Mouse (Mus musculus): Measurements from ENCODE around the gene Ubac2. TPM values are rescaled to one million over a fixed set of nuclear protein-coding genes. Genes with fewer than 3 reads are reported as not detected.

Gene Ubac2
- polyA plus RNA-seq, 1 experiment from 2014 or later = 43.2 TPM

DNA sequence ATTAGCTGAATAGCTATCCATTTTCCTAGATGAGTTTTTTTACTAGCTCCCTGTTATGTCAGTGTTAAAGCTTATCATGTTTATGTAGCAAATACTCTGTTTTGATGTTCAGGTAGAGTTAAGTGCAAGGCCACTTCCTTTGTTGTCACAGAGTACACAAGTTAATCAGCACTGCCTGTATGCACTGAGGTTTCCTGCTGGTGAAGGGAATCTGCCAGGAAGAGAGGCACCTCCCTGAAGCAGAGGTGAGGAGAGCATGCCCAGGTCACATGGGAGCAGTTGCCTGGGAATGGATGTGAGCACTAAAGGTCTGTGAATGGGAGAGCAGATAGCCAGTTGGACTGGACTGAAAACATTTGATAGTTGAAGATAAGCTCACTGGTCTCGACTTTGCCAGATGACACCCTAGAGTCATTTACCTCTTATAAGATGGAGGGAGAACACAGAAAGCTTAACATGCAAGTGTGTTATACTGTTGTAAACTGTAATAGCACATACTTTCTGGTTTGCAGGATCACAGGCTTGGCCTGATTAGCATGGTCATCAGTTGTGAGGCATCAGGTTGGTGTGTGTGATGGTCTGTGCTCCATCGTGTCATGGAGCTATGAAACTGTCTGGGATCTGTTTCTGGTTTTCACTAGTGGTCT is 73.1 kb downstream of the Ubac2 start:
- no peak overlapping the region for H3K4me2 ChIP-seq (replicated peaks; ENCODE audit: low read depth, low read length)
- H3K27ac ChIP-seq (ENCODE audit: low read length) = no peak overlapping the region
- TF ChIP-seq EP300 (IDR thresholded peaks at IDR 0.05) (no peak), CTCF (IDR thresholded peaks at IDR 0.05) (no peak)
- H3K9me3 ChIP-seq (ENCODE audit: low read length) = no peaks in the 10 kb centered on the region
- H3K4me1 ChIP-seq (ENCODE audit: insufficient read depth, low read depth, low read length) = no peaks in the 10 kb centered on the region
- no peak for DNase-seq (ENCODE audit: low spot score)
- no peak overlapping the region for H3K4me3 ChIP-seq (ENCODE audit: low read depth, low read length)
- no peaks in the 10 kb centered on the region for H3K36me3 ChIP-seq (ENCODE audit: insufficient read depth, low read length)
- no peaks in the 10 kb centered on the region for H3K27me3 ChIP-seq (replicated peaks; ENCODE audit: insufficient read depth, low read length)
- H3K9ac ChIP-seq (replicated peaks; ENCODE audit: low read depth) = no peak overlapping the region
- ATAC-seq = no peak
- 50% methylated on average over 2 of the region's 2 CpGs for WGBS

DNA sequence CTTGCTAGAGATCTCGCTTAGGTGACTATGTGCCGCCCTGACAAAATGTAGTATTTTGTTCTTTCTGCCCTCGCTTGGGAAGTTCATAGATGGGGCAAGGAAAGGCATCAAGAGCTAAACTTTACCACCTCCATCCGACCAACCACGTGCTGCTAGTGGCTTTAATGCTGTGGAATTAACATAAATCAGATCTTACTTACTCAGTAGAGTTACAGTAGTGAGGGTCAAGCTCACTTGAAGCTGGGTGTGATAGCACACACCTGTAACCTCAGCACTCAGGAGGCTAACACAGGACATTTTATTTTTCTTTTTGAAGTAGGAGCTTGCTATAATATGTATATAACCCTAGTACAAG is 73.6 kb downstream of the Ubac2 start:
- no peak overlapping the region for H3K27ac ChIP-seq (ENCODE audit: low read length)
- H3K27me3 ChIP-seq (replicated peaks; ENCODE audit: insufficient read depth, low read length) = no peaks in the 10 kb centered on the region
- H3K4me2 ChIP-seq (replicated peaks; ENCODE audit: low read depth, low read length) = no peak overlapping the region
- no peak overlapping the region for H3K4me3 ChIP-seq (ENCODE audit: low read depth, low read length)
- no peaks in the 10 kb centered on the region for H3K9me3 ChIP-seq (ENCODE audit: low read length)
- no peak for TF ChIP-seq CTCF (IDR thresholded peaks at IDR 0.05)
- TF ChIP-seq EP300 (IDR thresholded peaks at IDR 0.05) = no peak
- no peak overlapping the region for H3K9ac ChIP-seq (replicated peaks; ENCODE audit: low read depth)
- H3K36me3 ChIP-seq (ENCODE audit: insufficient read depth, low read length) = no peaks in the 10 kb centered on the region
- ATAC-seq (no peak), DNase-seq (ENCODE audit: low spot score) (no peak)
- H3K4me1 ChIP-seq (ENCODE audit: insufficient read depth, low read depth, low read length) = no peaks in the 10 kb centered on the region
- 82% methylated on average over 5 of the region's 5 CpGs for WGBS

- Histone ChIP-seq H3K9ac (replicated peaks; ENCODE audit: low read depth) (no peak overlapping the region), H3K4me1 (ENCODE audit: insufficient read depth, low read depth, low read length) (no peaks in the 10 kb centered on the region), H3K4me2 (replicated peaks; ENCODE audit: low read depth, low read length) (no peak overlapping the region), H3K36me3 (ENCODE audit: insufficient read depth, low read length) (no peaks in the 10 kb centered on the region), H3K27ac (ENCODE audit: low read length) (no peak overlapping the region), H3K4me3 (ENCODE audit: low read depth, low read length) (no peak overlapping the region), H3K27me3 (replicated peaks; ENCODE audit: insufficient read depth, low read length) (no peaks in the 10 kb centered on the region), H3K9me3 (ENCODE audit: low read length) (no peaks in the 10 kb centered on the region)
- DNase-seq (ENCODE audit: low spot score) (no peak), ATAC-seq (no peak)
- WGBS = 80% methylated on average over 11 of the region's 11 CpGs
- TF ChIP-seq CTCF (IDR thresholded peaks at IDR 0.05) = no peak
- no peak for TF ChIP-seq EP300 (IDR thresholded peaks at IDR 0.05)
Measured at GRCm38 (mm10) chr14:121954129-121954528, 75.7 kb downstream of the Ubac2 start.

- Histone ChIP-seq H3K36me3 (ENCODE audit: insufficient read depth, low read length) (no peaks in the 10 kb centered on the region), H3K4me1 (ENCODE audit: insufficient read depth, low read depth, low read length) (no peaks in the 10 kb centered on the region), H3K9ac (replicated peaks; ENCODE audit: low read depth) (no peak overlapping the region), H3K27me3 (replicated peaks; ENCODE audit: insufficient read depth, low read length) (no peaks in the 10 kb centered on the region), H3K9me3 (ENCODE audit: low read length) (no peaks in the 10 kb centered on the region), H3K4me2 (replicated peaks; ENCODE audit: low read depth, low read length) (no peak overlapping the region), H3K4me3 (ENCODE audit: low read depth, low read length) (no peak overlapping the region), H3K27ac (ENCODE audit: low read length) (no peak overlapping the region)
- WGBS = 96% methylated on average over 12 of the region's 12 CpGs
- TF ChIP-seq EP300 (IDR thresholded peaks at IDR 0.05) (no peak), CTCF (IDR thresholded peaks at IDR 0.05) (no peak)
- ATAC-seq (no peak), DNase-seq (ENCODE audit: low spot score) (no peak)
Measured at GRCm38 (mm10) chr14:121954608-121955007, 76.2 kb downstream of the Ubac2 start.

DNA sequence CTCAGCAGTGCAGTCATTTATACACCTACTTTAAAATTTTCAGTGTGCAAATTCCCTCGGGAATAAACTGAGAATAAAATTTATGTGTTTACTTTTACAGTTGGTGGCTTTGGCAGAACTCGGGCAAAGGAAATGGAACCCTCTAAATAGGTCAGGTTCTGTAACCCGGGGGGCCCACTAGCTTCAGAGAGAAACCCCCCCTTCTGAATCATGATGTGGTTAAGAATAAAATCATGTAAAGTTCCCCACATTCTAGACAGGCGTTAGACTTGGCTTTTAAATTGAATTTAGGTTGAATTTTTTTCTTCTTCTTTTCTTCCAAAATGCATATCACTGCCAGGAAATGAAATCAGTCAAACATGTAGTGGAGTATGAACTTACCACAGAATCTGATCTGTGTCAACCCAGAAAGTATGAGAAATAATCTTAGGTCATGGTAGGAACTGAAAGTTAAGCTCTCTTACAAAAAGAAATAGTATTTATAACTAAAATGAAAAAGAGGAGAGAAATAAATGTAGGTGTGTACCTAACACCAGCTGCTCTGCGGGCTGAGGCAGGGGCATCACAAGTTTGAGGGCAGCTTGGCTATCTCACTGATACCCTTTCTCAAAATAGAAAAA is 76.9 kb downstream of the Ubac2 start:
- no peak for ATAC-seq
- H3K4me2 ChIP-seq (replicated peaks; ENCODE audit: low read depth, low read length) = no peak overlapping the region
- no peaks in the 10 kb centered on the region for H3K27me3 ChIP-seq (replicated peaks; ENCODE audit: insufficient read depth, low read length)
- H3K4me1 ChIP-seq (ENCODE audit: insufficient read depth, low read depth, low read length) = no peaks in the 10 kb centered on the region
- no peak overlapping the region for H3K4me3 ChIP-seq (ENCODE audit: low read depth, low read length)
- TF ChIP-seq CTCF (IDR thresholded peaks at IDR 0.05) = no peak
- no peak for TF ChIP-seq EP300 (IDR thresholded peaks at IDR 0.05)
- H3K9me3 ChIP-seq (ENCODE audit: low read length) = no peaks in the 10 kb centered on the region
- H3K9ac ChIP-seq (replicated peaks; ENCODE audit: low read depth) = no peak overlapping the region
- H3K36me3 ChIP-seq (ENCODE audit: insufficient read depth, low read length) = no peaks in the 10 kb centered on the region
- H3K27ac ChIP-seq (ENCODE audit: low read length) = no peak overlapping the region
- 58% methylated on average over 5 of the region's 5 CpGs for WGBS
- DNase-seq (ENCODE audit: low spot score) = no peak

DNA sequence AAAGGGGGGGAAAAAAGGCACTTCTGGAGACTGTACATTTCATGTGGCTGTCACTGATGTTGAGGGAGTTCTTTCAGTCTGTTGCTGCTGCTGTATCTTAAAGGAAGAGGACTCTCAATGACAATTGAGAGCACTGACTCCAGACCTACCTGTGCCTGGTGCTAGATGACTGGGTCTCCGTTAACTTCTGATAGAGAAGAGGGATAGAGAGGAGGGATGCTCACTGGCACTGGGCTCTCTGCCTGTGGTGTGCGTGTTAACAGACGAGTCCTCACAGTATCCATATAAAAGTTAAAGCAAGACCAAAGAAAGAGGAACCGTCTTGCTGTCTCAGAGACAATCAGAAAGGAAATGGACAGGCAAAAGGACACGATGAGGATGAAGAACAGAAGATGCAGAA is 77.9 kb downstream of the Ubac2 start:
- 83% methylated on average over 5 of the region's 5 CpGs for WGBS
- H3K4me1 ChIP-seq (ENCODE audit: insufficient read depth, low read depth, low read length) = no peaks in the 10 kb centered on the region
- H3K4me3 ChIP-seq (ENCODE audit: low read depth, low read length) = no peak overlapping the region
- ATAC-seq = no peak
- no peak overlapping the region for H3K9ac ChIP-seq (replicated peaks; ENCODE audit: low read depth)
- TF ChIP-seq CTCF (IDR thresholded peaks at IDR 0.05) (no peak), EP300 (IDR thresholded peaks at IDR 0.05) (no peak)
- H3K9me3 ChIP-seq (ENCODE audit: low read length) = no peaks in the 10 kb centered on the region
- no peaks in the 10 kb centered on the region for H3K27me3 ChIP-seq (replicated peaks; ENCODE audit: insufficient read depth, low read length)
- no peak overlapping the region for H3K27ac ChIP-seq (ENCODE audit: low read length)
- H3K4me2 ChIP-seq (replicated peaks; ENCODE audit: low read depth, low read length) = no peak overlapping the region
- no peak for DNase-seq (ENCODE audit: low spot score)
- H3K36me3 ChIP-seq (ENCODE audit: insufficient read depth, low read length) = no peaks in the 10 kb centered on the region

Data from lung, postnatal 0 days (tissue).